Mouse (Mus musculus) cortical plate, adult 2 months (tissue): Measurements from ENCODE around the gene Cacna2d1. TPM values are rescaled to one million over a fixed set of nuclear protein-coding genes. Genes with fewer than 3 reads are reported as not detected.

Source experiments
- H3K27ac ChIP-seq: fragments of 200-500 bp; 2 replicates; pipeline ENCODE4 v1.5.1; 2012; ENCODE audit warnings: low read length, control low read depth, inconsistent platforms; ENCODE audit not compliant: insufficient read depth
- H3K4me1 ChIP-seq: fragments of 200-500 bp; 2 replicates; pipeline ENCODE4 v1.6.1; 2011; ENCODE audit warnings: low read length; ENCODE audit not compliant: control insufficient read depth, insufficient read depth
- H3K4me3 ChIP-seq: fragments of 200-500 bp; 2 replicates; pipeline ENCODE4 v1.5.1; 2011; ENCODE audit warnings: mild to moderate bottlenecking, low read length, control low read depth; ENCODE audit not compliant: insufficient read depth
- CTCF ChIP-seq: fragments of 200-500 bp; IDR thresholded peaks from 2 replicates; pipeline ENCODE4 v1.5.1; 2011; ENCODE audit warnings: mild to moderate bottlenecking, control low read depth, low read length; ENCODE audit not compliant: insufficient read depth; ENCODE audit errors: extremely low read depth
- POLR2A ChIP-seq: fragments of 200-500 bp; IDR thresholded peaks from 2 replicates; pipeline ENCODE4 v1.6.1; 2011; ENCODE audit warnings: mild to moderate bottlenecking, low read length, control low read depth; ENCODE audit not compliant: insufficient read depth; ENCODE audit errors: extremely low read depth
- polyA plus RNA-seq: library from polyadenylated mRNA; depleted of rRNA; stranded (reverse); fragments of >200 nt; gene quantifications from 2 replicates; pipeline ENCODE4 v1.2.3, GENCODE M21; 2012

Gene Cacna2d1
- polyA plus RNA-seq, 1 experiment: 77.3 TPM

- peaks cover 4% of the 10 kb centered on the region; the same call in 1 of the 2 replicates for H3K4me1 ChIP-seq
- H3K27ac ChIP-seq: no peak overlapping the region
- H3K4me3 ChIP-seq: no peak overlapping the region
- TF ChIP-seq CTCF: no peak
- TF ChIP-seq POLR2A: no peak
These were observed 179.4 kb downstream of the Cacna2d1 start for GRCm38 (mm10) chr5:16113879-16114278.

DNA sequence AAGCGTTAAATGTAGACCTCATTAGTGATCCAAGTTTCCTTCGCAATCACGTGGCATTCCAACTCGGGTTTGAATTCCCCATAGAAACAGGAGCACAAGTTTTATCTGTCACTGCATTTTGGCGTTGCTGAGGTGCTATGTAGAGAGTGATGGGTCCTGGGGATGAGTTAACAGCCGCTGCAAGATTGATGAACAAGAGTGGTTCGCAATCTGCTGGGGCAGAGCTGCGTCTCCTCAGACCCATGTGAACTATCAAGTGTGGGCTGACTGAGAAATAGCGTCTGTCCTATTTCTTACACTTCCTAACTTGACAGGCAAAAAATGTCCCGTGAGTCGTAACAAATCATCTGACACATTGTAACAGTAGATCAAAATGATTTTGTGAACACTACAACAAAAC lies 186.8 kb downstream of the Cacna2d1 start:
- H3K27ac ChIP-seq: no peak overlapping the region
- H3K4me3 ChIP-seq: no peak overlapping the region
- no peak for TF ChIP-seq POLR2A
- no peaks in the 10 kb centered on the region; the same call in 1 of the 2 replicates for H3K4me1 ChIP-seq

- TF ChIP-seq POLR2A: no peak
- TF ChIP-seq CTCF: no peak
- no peak overlapping the region for H3K4me3 ChIP-seq
- no peaks in the 10 kb centered on the region; the same call in 1 of the 2 replicates for H3K4me1 ChIP-seq
- H3K27ac ChIP-seq: 0 out of 2 replicates have a peak overlapping the region, but pooled peaks have one; percentile 35
These were observed 187.6 kb downstream of the Cacna2d1 start for GRCm38 (mm10) chr5:16122110-16122509.

DNA sequence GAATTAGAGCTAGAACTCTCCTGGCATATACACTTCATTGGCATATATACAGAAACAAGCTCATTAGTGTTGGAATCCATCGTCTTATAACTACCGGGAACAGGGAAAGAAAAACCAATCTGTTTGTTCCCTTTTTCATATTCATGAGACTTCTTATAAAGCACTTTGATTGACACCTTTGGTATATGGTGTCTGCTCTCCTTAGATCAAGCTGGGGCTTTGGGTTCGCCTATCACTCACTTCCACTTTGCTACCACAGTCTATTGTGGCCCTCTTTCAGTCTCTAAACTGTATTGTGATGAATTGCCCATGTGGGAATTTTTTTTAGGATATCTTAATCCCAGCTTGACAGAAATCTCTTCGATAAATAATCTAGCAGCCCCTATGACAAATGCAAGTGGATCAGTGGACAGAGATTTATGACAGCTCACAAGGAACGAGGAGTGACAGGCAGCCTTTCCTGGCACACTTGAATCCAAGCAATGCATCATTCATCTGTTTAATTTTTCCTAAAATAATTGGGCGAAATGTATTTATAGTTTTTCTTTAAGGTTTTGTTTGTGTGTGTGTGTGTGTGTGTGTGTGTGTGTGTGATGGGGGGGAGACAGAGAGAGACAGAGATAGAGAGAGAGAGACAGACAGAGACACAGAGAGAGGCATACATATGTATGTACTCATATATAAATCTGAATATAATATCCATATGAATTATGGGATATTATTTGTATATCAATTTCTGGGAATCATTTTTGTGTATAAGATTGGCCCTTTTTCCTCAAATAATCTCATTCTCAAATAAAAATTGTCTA lies 200.0 kb downstream of the Cacna2d1 start:
- H3K4me1 ChIP-seq: peaks cover 1% of the 10 kb centered on the region; the same call in 1 of the 2 replicates
- 0 out of 2 replicates have a peak overlapping the region, but pooled peaks have one; percentile 7 for H3K27ac ChIP-seq
- H3K4me3 ChIP-seq: no peak overlapping the region
- TF ChIP-seq CTCF (no peak), POLR2A (no peak)

DNA sequence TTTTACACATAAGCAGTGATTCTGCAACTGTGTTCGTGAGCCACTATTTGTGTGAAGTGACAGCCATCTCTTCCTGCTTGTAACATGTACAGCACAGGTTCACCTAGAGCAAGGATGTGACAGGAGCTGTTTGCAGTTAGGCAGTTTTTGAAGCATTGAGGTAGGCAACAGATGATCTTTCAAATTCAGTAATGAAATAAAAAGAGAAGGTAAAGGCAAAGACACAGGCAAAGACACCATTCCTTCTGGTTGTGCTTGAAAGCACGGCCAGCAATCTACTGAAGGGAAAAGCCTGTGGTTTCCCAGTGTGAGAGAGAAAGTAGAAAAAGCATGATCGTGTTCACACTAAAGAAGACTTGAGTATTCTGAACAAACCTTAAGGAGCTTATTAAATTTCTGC lies 201.5 kb downstream of the Cacna2d1 start:
- TF ChIP-seq CTCF (no peak), POLR2A (no peak)
- Histone ChIP-seq H3K27ac (no peak overlapping the region), H3K4me1 (peaks cover 1% of the 10 kb centered on the region; the same call in 1 of the 2 replicates), H3K4me3 (no peak overlapping the region)

GRCm38 (mm10) chr5:16136839-16137238 lies 202.3 kb downstream of the Cacna2d1 start:
- TF ChIP-seq CTCF (no peak), POLR2A (no peak)
- Histone ChIP-seq H3K4me3 (no peak overlapping the region), H3K4me1 (peaks cover 1% of the 10 kb centered on the region; the same call in 1 of the 2 replicates), H3K27ac (no peak overlapping the region)

GRCm38 (mm10) chr5:16146602-16147001 lies 212.1 kb downstream of the Cacna2d1 start:
- no peak overlapping the region for H3K4me3 ChIP-seq
- TF ChIP-seq POLR2A (no peak), CTCF (no peak)
- H3K4me1 ChIP-seq: no peaks in the 10 kb centered on the region
- H3K27ac ChIP-seq: no peak overlapping the region

- TF ChIP-seq POLR2A (no peak), CTCF (no peak)
- Histone ChIP-seq H3K4me1 (no peaks in the 10 kb centered on the region), H3K4me3 (no peak overlapping the region), H3K27ac (no peak overlapping the region)
These were observed 221.1 kb downstream of the Cacna2d1 start for GRCm38 (mm10) chr5:16155375-16156284.

DNA sequence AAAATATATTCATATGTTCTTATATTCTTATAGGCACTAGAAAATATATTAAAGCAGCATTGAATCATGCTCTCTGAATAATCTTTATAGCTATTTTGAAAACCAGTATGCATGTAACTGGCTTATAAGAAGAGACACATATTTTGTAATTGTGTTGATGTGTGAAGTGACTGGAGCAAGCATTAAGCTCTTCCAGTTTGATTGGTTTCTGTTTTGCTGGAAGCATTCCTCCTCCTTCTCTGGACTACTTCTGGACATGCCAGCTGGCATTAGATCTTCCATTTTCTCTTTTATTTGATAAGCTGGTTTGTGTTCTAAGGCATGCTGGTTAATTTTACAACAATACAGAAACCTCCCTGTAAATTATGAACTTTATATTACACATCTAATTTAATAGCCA lies 228.8 kb downstream of the Cacna2d1 start:
- H3K27ac ChIP-seq: no peak overlapping the region
- no peak overlapping the region for H3K4me3 ChIP-seq
- TF ChIP-seq CTCF: no peak
- TF ChIP-seq POLR2A: no peak
- H3K4me1 ChIP-seq: no peaks in the 10 kb centered on the region; the same call in 1 of the 2 replicates
